Mouse (Mus musculus): Measurements from ENCODE around the gene Cobll1. TPM values are rescaled to one million over a fixed set of nuclear protein-coding genes. Genes with fewer than 3 reads are reported as not detected.
A peak's percentile ranks its signal among the peaks of the same experiment; 100 is the strongest.

The Cobll1 gene
- polyA plus RNA-seq, 1 experiment from 2014 or later = 3.2 TPM

GRCm38 (mm10) chr2:65207750-65208149, 31.5 kb downstream of the Cobll1 start:
- WGBS = 94% methylated on average over 2 of the region's 2 CpGs
- H3K4me3 ChIP-seq = no peak overlapping the region
- H3K36me3 ChIP-seq = no peaks in the 10 kb centered on the region
- no peak for DNase-seq (ENCODE audit: low spot score)
- no peaks in the 10 kb centered on the region for H3K27me3 ChIP-seq (ENCODE audit: low read depth, poor library complexity, severe bottlenecking)
- no peak overlapping the region for H3K27ac ChIP-seq
- H3K9me3 ChIP-seq (replicated peaks) = no peaks in the 10 kb centered on the region
- peaks cover 4% of the 10 kb centered on the region; the same call in 1 of the 2 replicates for H3K4me1 ChIP-seq

GRCm38 (mm10) chr2:65203699-65204098, 35.5 kb downstream of the Cobll1 start:
- H3K4me3 ChIP-seq = no peak overlapping the region
- 57% methylated on average over 7 of the region's 7 CpGs for WGBS
- no peaks in the 10 kb centered on the region for H3K36me3 ChIP-seq

GRCm38 (mm10) chr2:65199706-65200105, 39.5 kb downstream of the Cobll1 start:
- H3K9me3 ChIP-seq (replicated peaks) = no peaks in the 10 kb centered on the region
- 79% methylated on average over 9 of the region's 9 CpGs for WGBS
- no peaks in the 10 kb centered on the region for H3K36me3 ChIP-seq
- DNase-seq (ENCODE audit: low spot score) = no peak
- no peak overlapping the region for H3K27ac ChIP-seq
- no peaks in the 10 kb centered on the region for H3K27me3 ChIP-seq (ENCODE audit: low read depth, poor library complexity, severe bottlenecking)
- peaks cover 4% of the 10 kb centered on the region; the same call in 1 of the 2 replicates for H3K4me1 ChIP-seq
- no peak overlapping the region for H3K4me3 ChIP-seq

More at GRCm38 (mm10) chr2:65203699-65204098, 35.5 kb downstream of the Cobll1 start:
- DNase-seq (ENCODE audit: low spot score) = no peak
- Histone ChIP-seq H3K27ac (no peak overlapping the region), H3K9me3 (replicated peaks) (no peaks in the 10 kb centered on the region), H3K27me3 (ENCODE audit: low read depth, poor library complexity, severe bottlenecking) (no peaks in the 10 kb centered on the region), H3K4me1 (peaks cover 4% of the 10 kb centered on the region; the same call in 1 of the 2 replicates)

GRCm38 (mm10) chr2:65198605-65199004, 40.6 kb downstream of the Cobll1 start:
- Histone ChIP-seq H3K27ac (no peak overlapping the region), H3K4me1 (peaks cover under 1% of the 10 kb centered on the region; the same call in 1 of the 2 replicates), H3K4me3 (no peak overlapping the region), H3K27me3 (ENCODE audit: low read depth, poor library complexity, severe bottlenecking) (no peaks in the 10 kb centered on the region), H3K9me3 (replicated peaks) (no peaks in the 10 kb centered on the region), H3K36me3 (no peaks in the 10 kb centered on the region)
- 96% methylated on average over 3 of the region's 3 CpGs for WGBS
- no peak for DNase-seq (ENCODE audit: low spot score)

- WGBS = 96% methylated on average over 1 of the region's 1 CpGs
- Histone ChIP-seq H3K36me3 (no peaks in the 10 kb centered on the region), H3K4me1 (0 out of 2 replicates have a peak, but pooled peaks cover under 1% of the 10 kb centered on the region), H3K27ac (no peak overlapping the region), H3K27me3 (ENCODE audit: low read depth, poor library complexity, severe bottlenecking) (no peaks in the 10 kb centered on the region), H3K4me3 (no peak overlapping the region), H3K9me3 (replicated peaks) (no peaks in the 10 kb centered on the region)
- DNase-seq (ENCODE audit: low spot score) = no peak
Measured at GRCm38 (mm10) chr2:65196994-65197393, 42.2 kb downstream of the Cobll1 start.

GRCm38 (mm10) chr2:65195233-65196010, 43.8 kb downstream of the Cobll1 start:
- H3K4me3 ChIP-seq = no peak overlapping the region
- H3K4me1 ChIP-seq = 0 out of 2 replicates have a peak, but pooled peaks cover 2% of the 10 kb centered on the region
- no peaks in the 10 kb centered on the region for H3K36me3 ChIP-seq
- DNase-seq (ENCODE audit: low spot score) = no peak
- H3K9me3 ChIP-seq (replicated peaks) = no peaks in the 10 kb centered on the region
- H3K27ac ChIP-seq = no peak overlapping the region
- H3K27me3 ChIP-seq (ENCODE audit: low read depth, poor library complexity, severe bottlenecking) = no peaks in the 10 kb centered on the region
- 89% methylated on average over 9 of the region's 9 CpGs for WGBS

GRCm38 (mm10) chr2:65193091-65193795, 46.0 kb downstream of the Cobll1 start:
- WGBS = 88% methylated on average over 12 of the region's 12 CpGs
- H3K9me3 ChIP-seq (replicated peaks) = no peaks in the 10 kb centered on the region
- no peak overlapping the region for H3K4me3 ChIP-seq
- H3K36me3 ChIP-seq = no peaks in the 10 kb centered on the region
- no peaks in the 10 kb centered on the region for H3K27me3 ChIP-seq (ENCODE audit: low read depth, poor library complexity, severe bottlenecking)
- DNase-seq (ENCODE audit: low spot score) = no peak
- H3K27ac ChIP-seq = no peak overlapping the region
- peaks cover 12% of the 10 kb centered on the region; the same call in 1 of the 2 replicates for H3K4me1 ChIP-seq

GRCm38 (mm10) chr2:65191398-65191797, 47.8 kb downstream of the Cobll1 start:
- H3K36me3 ChIP-seq = no peaks in the 10 kb centered on the region
- H3K4me1 ChIP-seq = peaks cover 13% of the 10 kb centered on the region; the same call in 1 of the 2 replicates
- WGBS = 59% methylated on average over 7 of the region's 7 CpGs
- DNase-seq (ENCODE audit: low spot score) = no peak
- H3K27me3 ChIP-seq (ENCODE audit: low read depth, poor library complexity, severe bottlenecking) = no peaks in the 10 kb centered on the region
- no peaks in the 10 kb centered on the region for H3K9me3 ChIP-seq (replicated peaks)
- H3K4me3 ChIP-seq = no peak overlapping the region
- H3K27ac ChIP-seq = no peak overlapping the region

- 66% methylated on average over 7 of the region's 7 CpGs for WGBS
- no peak for DNase-seq (ENCODE audit: low spot score)
- H3K4me3 ChIP-seq = no peak overlapping the region
- peak overlapping the region; percentile 21; the same call in 1 of the 2 replicates for H3K27ac ChIP-seq
- H3K36me3 ChIP-seq = no peaks in the 10 kb centered on the region
- peaks cover 13% of the 10 kb centered on the region; the same call in 1 of the 2 replicates for H3K4me1 ChIP-seq
- H3K27me3 ChIP-seq (ENCODE audit: low read depth, poor library complexity, severe bottlenecking) = no peaks in the 10 kb centered on the region
- H3K9me3 ChIP-seq (replicated peaks) = no peaks in the 10 kb centered on the region
Measured at GRCm38 (mm10) chr2:65189346-65189745, 49.9 kb downstream of the Cobll1 start.

GRCm38 (mm10) chr2:65188585-65188984, 50.6 kb downstream of the Cobll1 start:
- no peak overlapping the region for H3K4me3 ChIP-seq
- no peaks in the 10 kb centered on the region for H3K27me3 ChIP-seq (ENCODE audit: low read depth, poor library complexity, severe bottlenecking)
- peaks cover 13% of the 10 kb centered on the region; the same call in 1 of the 2 replicates for H3K4me1 ChIP-seq
- 79% methylated on average over 6 of the region's 6 CpGs for WGBS
- no peak overlapping the region for H3K27ac ChIP-seq
- DNase-seq (ENCODE audit: low spot score) = no peak
- no peaks in the 10 kb centered on the region for H3K9me3 ChIP-seq (replicated peaks)
- H3K36me3 ChIP-seq = no peaks in the 10 kb centered on the region

GRCm38 (mm10) chr2:65187652-65188051, 51.6 kb downstream of the Cobll1 start:
- H3K36me3 ChIP-seq = no peaks in the 10 kb centered on the region
- no peak overlapping the region for H3K4me3 ChIP-seq
- DNase-seq (ENCODE audit: low spot score) = no peak

GRCm38 (mm10) chr2:65187164-65187563, 52.0 kb downstream of the Cobll1 start:
- Histone ChIP-seq H3K27me3 (ENCODE audit: low read depth, poor library complexity, severe bottlenecking) (no peaks in the 10 kb centered on the region), H3K4me3 (no peak overlapping the region), H3K9me3 (replicated peaks) (no peaks in the 10 kb centered on the region), H3K27ac (no peak overlapping the region), H3K36me3 (no peaks in the 10 kb centered on the region), H3K4me1 (peaks cover 13% of the 10 kb centered on the region; the same call in 1 of the 2 replicates)
- WGBS = 82% methylated on average over 3 of the region's 3 CpGs
- DNase-seq (ENCODE audit: low spot score) = no peak

More at GRCm38 (mm10) chr2:65187652-65188051, 51.6 kb downstream of the Cobll1 start:
- peaks cover 13% of the 10 kb centered on the region; the same call in 1 of the 2 replicates for H3K4me1 ChIP-seq
- H3K27ac ChIP-seq = no peak overlapping the region
- no peaks in the 10 kb centered on the region for H3K27me3 ChIP-seq (ENCODE audit: low read depth, poor library complexity, severe bottlenecking)
- H3K9me3 ChIP-seq (replicated peaks) = no peaks in the 10 kb centered on the region

- H3K27ac ChIP-seq = no peak overlapping the region
- WGBS = 54% methylated on average over 2 of the region's 2 CpGs
- no peak overlapping the region for H3K4me3 ChIP-seq
- no peaks in the 10 kb centered on the region for H3K36me3 ChIP-seq
- no peaks in the 10 kb centered on the region for H3K9me3 ChIP-seq (replicated peaks)
- H3K27me3 ChIP-seq (ENCODE audit: low read depth, poor library complexity, severe bottlenecking) = no peaks in the 10 kb centered on the region
- H3K4me1 ChIP-seq = peaks cover 11% of the 10 kb centered on the region
- DNase-seq (ENCODE audit: low spot score) = no peak
Measured at GRCm38 (mm10) chr2:65182747-65183146, 56.5 kb downstream of the Cobll1 start.

Measured in limb, embryonic 10.5 days (tissue).